Mouse (Mus musculus) heart, postnatal 36 days (tissue): ENCODE data around the gene Golph3l. TPM values are rescaled to one million over a fixed set of nuclear protein-coding genes. Genes with fewer than 3 reads are reported as not detected.
"Not testable (repeated sequence)": the region's sequence is repeated elsewhere in the genome, so short reads cannot be mapped to it uniquely, and the experiment has no call there.

Experiments
- DNase-seq, 2 experiments: peaks; one replicate each; pipeline ENCODE4 v3.0.0; 2021 to 2022
- intact Hi-C: fragments of 180-260 bp; cut with DNase I; formaldehyde crosslinking; loops from one replicate; pipeline ENCODE4 v1.15.1; 2025
- total RNA-seq, 2 experiments: library from RNA; stranded (reverse); gene quantifications; 2 replicates each; pipeline ENCODE4 v1.2.3; 2021

The Golph3l gene
- 10 to 100 TPM; 19.1 to 20.0 TPM for total RNA-seq

DNA sequence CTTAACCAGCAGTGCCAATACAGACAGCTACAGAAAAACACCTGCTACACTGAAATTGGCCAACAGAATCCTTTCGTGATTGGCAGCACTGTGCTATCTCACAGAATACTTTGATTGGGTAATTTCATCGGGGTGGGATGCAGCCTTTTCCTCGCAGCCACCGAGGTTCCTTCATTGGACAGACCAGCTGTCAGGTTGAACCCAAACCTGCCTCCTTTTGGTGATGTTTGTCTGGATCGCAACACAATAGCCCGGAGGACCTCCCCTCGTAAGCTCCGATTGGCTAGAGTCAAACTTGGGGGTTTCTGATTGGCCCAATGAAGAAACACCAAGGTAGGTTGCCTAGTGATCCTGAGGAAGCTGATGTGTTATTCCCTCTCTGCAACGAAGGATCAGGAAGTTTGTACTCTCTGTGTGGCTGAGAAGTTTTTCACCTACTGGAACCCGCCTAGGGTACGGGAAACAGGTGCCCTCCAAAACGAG, at the start of gene Golph3l:
Gene Golph3l, plus strand, starts transcription at position 331 of the 483 bp plus-strand sequence.
- DNase-seq = peak; percentile 91 to 92
- intact Hi-C loops = loop anchor here (2.0 kb wide), 1 partner anchor 36 kb away; the partner anchor contains the start of gene Ensa

DNA sequence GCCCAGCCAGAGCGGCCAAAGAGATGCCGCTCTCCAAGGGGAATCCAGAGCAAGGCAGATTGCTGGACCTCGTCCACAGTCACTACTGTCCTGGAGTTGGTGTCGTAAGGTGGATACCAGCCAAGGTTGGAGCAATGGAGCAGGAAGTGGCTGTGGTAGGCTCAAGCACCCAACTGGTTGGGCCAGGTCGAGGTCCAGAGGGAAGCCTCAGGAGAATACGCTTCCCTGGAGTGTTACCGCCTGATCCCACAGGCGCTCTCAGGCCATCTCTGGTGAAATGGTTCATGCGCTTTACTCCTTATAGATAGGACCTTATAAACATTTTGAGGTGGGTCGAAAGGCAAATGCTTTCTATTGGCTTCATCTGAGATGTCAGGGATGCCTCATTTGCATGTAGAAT, 49.8 kb upstream of the Golph3l start:
- no peak for DNase-seq
- intact Hi-C loops = no loop called here

DNA sequence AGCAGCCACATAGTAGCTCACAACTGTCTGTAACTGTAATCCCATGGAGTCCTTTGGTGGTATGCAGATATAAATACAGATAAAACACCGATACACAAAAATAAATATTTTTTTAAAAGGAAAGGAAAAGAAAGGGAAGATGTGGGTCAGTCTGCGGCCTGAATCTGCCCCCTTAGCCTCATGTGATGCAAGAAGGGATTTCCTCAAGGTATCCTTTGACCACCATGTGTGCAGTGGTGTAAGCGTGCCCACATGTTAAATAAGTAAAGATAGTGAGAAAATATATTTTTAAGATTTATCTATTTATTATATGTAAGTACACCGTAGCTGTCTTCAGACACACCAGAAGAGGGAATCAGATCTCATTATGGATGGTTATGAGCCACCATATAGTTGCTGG, 48.9 kb upstream of the Golph3l start:
- intact Hi-C loops = no loop called here

DNA sequence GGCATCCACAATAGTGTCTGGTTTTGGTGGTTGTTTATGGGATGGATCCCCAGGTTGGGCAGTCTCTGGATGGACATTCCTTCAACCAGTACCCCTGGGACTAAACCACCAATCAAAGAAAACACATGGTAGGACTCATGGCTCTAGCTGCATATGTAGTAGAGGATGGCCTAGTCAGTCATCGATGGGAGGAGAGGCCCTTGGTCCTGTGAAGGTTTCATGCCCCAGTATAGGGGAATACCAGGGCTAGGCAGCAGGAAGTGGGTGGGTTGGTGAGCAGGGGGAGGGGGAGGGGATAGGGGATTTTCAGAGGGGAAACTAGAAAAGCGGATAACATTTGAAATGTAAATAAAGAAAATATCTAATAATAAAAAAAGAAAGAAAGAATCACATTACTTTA, 47.5 kb upstream of the Golph3l start:
- DNase-seq, intact Hi-C loops: not testable (repeated sequence)

More for the DNA sequence above, 48.9 kb upstream of the Golph3l start:
- DNase-seq = no peak

DNA sequence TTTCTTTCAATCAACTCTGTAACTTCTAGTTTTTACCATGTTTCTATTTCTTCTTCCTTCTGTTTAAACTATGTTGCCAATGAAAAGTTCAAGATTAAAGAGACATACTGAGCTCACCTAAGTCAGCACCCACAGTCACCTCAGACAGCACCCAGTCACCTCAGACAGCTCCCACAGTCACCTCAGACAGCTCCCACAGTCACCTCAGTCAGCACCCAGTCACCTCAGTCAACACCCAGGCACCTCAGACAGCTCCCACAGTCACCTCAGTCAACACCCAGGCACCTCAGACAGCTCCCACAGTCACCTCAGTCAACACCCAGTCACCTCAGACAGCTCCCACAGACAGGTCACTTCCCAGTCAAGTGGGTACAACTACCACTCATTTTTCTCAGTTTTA, 46.6 kb upstream of the Golph3l start:
- intact Hi-C loops = no loop called here
- DNase-seq = no peak

DNA sequence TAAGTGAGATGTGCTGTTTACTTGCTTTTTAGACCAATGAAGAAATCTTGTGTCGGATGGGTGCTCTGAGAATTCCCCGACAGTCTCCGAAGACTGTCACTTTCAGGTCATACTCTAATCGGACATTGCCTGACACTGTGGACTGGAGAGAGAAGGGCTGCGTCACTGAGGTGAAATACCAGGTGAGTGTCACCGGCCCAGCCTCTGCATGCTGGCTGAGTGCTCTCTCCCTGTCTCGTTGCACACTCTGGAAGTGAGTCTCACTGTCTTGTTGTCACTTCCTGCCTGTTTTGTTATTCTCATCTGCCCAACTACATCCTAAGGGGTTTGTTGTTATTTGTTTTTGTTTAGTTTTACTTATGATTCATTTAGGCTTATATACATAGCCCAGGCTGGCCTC, 45.8 kb upstream of the Golph3l start:
- DNase-seq = no peak
- intact Hi-C loops = no loop called here

- DNase-seq = no peak
- intact Hi-C loops = no loop called here
These were observed 38.6 kb upstream of the Golph3l start for GRCm38 (mm10) chr3:95550176-95550575.

GRCm38 (mm10) chr3:95553986-95554385, 34.7 kb upstream of the Golph3l start:
- intact Hi-C loops = no loop called here
- no peak for DNase-seq

DNA sequence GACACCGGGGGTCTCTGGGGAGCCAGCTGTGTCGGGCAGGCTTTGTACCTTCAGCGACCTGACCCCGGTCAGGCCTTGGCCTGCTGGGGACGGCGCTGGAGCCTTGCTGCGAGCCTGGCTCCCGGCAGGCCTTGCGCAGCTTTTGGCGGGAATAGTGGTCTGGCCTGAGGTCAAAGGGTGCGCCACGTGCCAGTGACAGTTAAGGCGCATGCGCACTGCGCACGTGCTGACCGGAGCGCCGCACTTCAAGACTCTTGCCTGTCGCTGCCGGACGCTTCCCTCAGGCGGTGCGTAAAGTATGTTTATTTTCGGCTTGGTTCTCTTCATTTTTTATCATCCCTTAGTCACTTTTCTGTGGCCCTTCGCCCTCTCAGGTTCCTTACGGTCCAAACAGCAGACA, 29.3 kb upstream of the Golph3l start, which contains the start of gene Hormad1:
Gene Hormad1, plus strand, starts transcription at position 241 of the 400 bp plus-strand sequence.
- intact Hi-C loops = no loop called here
- DNase-seq = no peak

DNA sequence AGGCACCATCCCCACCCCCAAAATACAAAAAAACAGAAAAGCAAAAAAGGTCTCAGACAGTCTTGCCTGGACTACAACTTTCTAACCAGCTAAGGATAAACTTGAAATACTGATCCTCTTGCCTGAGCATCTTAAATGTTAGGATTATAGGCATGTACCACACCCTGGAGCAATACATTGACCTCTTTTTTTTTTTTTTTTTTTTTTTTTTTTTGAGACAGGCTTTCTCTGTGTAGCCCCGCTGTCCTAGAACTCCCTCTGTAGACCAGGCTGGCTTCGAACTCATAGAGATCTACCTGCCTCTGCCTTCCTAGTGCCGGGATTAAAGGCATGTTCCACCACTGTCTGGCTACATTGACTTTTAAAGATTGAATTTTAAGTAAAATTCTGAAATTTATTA, 28.0 kb upstream of the Golph3l start:
- no peak for DNase-seq
- intact Hi-C loops = no loop called here

GRCm38 (mm10) chr3:95561826-95562225, 26.9 kb upstream of the Golph3l start:
- intact Hi-C loops = no loop called here
- DNase-seq = no peak

- DNase-seq = no peak
- intact Hi-C loops = no loop called here
These were observed 19.1 kb upstream of the Golph3l start for GRCm38 (mm10) chr3:95569585-95569984.

- DNase-seq = no peak
- intact Hi-C loops = loop anchor here (2.0 kb wide), 1 partner anchor 37 kb away; the partner anchor contains the start of gene Ensa
These were observed 755 bp upstream of the Golph3l start for GRCm38 (mm10) chr3:95587754-95588603.

DNA sequence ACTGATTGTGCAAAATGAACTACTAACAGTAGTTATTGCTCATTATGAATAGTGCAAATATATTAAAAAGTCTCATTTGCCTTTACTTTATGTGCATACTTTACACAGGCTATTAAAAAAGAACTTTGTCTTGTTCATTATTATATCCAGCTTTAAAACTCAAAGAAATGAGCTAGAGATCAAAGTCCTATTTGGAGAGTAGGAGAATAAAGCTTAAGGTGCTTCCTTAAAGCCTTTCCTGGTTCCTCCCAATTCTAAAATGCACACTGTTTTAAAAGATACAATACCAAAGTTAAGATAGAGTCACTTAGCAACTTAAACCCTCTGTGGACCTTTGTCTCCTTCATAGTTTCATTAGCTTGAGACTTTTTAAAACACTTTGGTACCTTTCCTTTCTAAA, 10.0 kb downstream of the Golph3l start:
- intact Hi-C loops = no loop called here
- no peak for DNase-seq

- intact Hi-C loops = no loop called here
- DNase-seq = no peak
These were observed 12.6 kb downstream of the Golph3l start for GRCm38 (mm10) chr3:95601287-95601686.

- intact Hi-C loops = no loop called here
- DNase-seq = no peak
These were observed 17.4 kb downstream of the Golph3l start for GRCm38 (mm10) chr3:95606096-95606495.

- DNase-seq = no peak
- intact Hi-C loops = no loop called here
These were observed 20.5 kb downstream of the Golph3l start for GRCm38 (mm10) chr3:95609195-95609594.

- no peak for DNase-seq
- intact Hi-C loops = no loop called here
These were observed 25.3 kb downstream of the Golph3l start for GRCm38 (mm10) chr3:95613996-95614395.

DNA sequence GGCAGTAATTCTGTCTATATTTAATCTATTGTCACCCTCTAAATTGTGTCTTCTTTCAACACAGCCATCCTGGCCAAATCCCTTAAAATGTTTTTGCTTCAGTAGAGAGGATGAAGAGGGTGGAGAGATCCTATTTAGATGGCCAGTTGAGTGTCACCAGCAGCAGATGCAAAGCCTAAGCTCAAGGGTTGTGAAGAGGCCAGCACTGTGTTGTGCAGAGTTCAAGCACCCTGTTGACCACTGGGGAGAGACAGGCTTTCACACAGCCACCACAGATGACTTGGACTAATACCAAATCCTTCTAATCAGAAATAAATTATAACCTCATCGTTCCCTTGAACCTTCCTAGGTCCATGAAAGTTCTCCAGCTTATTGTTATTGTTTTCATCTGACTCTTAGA, 29.8 kb downstream of the Golph3l start:
- DNase-seq = no peak
- intact Hi-C loops = loop anchor here (5.0 kb wide), 1 partner anchor 101 kb away; no protein-coding TSS in a partner anchor

GRCm38 (mm10) chr3:95621241-95621640, 32.5 kb downstream of the Golph3l start:
- DNase-seq = no peak
- intact Hi-C loops = no loop called here

DNA sequence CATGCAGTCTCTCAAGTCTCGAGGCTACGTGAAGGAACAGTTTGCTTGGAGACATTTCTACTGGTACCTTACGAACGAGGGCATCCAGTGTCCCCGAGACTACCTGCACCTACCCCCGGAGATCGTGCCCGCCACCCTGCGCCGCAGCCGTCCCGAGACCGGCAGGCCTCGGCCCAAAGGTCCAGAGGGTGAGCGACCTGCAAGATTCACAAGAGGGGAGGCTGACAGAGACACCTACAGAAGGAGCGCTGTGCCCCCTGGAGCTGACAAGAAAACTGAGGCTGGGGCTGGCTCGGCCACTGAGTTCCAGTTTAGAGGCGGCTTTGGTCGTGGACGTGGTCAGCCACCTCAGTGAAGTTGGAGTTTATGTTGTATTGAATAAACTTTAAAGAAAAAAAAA, 33.7 kb downstream of the Golph3l start:
- intact Hi-C loops, DNase-seq: not testable (repeated sequence)

GRCm38 (mm10) chr3:95623551-95623950, 34.8 kb downstream of the Golph3l start:
- DNase-seq = no peak
- intact Hi-C loops = no loop called here
